Mouse (Mus musculus) layer of hippocampus, adult 6 months (tissue): Measurements from ENCODE around the gene Lsm6. TPM values are rescaled to one million over a fixed set of nuclear protein-coding genes. Genes with fewer than 3 reads are reported as not detected.

ENCODE experiments used
- long read RNA-seq, 2 experiments: library from polyadenylated mRNA; unstranded; transcript quantifications; one replicate each; pipeline ENCODE4 v2.0.0; 2019 to 2020
- polyA plus RNA-seq: library from polyadenylated mRNA; unstranded; fragments of <200 nt; fragmentation: Nextera tagmentation; gene quantifications from 2 replicates; pipeline ENCODE4 v1.2.3, GENCODE M21; 2021

Gene Lsm6
- polyA plus RNA-seq, result 220 and 228 TPM in 2 replicates
- long read RNA-seq, experiment 1, transcript Lsm6-203 (5 exons, 3,792 nt), result major isoform, 110 of 172 reads
- long read RNA-seq, experiment 1, transcript Lsm6-201 (4 exons, 2,107 nt), result minor isoform, 50 of 172 reads
- long read RNA-seq, experiment 1, partial matches to known transcripts, result 2 of 172 reads
- long read RNA-seq, experiment 1, other reads (novel, unspliced or antisense), result 9 of 172 reads
- long read RNA-seq, experiment 2, transcript Lsm6-201 (4 exons, 2,107 nt), result minor isoform, 108 of 297 reads
- long read RNA-seq, experiment 2, transcript Lsm6-203 (5 exons, 3,792 nt), result major isoform, 168 of 297 reads
- long read RNA-seq, experiment 2, partial matches to known transcripts, result 5 of 297 reads
- long read RNA-seq, experiment 2, other reads (novel, unspliced or antisense), result 15 of 297 reads

DNA sequence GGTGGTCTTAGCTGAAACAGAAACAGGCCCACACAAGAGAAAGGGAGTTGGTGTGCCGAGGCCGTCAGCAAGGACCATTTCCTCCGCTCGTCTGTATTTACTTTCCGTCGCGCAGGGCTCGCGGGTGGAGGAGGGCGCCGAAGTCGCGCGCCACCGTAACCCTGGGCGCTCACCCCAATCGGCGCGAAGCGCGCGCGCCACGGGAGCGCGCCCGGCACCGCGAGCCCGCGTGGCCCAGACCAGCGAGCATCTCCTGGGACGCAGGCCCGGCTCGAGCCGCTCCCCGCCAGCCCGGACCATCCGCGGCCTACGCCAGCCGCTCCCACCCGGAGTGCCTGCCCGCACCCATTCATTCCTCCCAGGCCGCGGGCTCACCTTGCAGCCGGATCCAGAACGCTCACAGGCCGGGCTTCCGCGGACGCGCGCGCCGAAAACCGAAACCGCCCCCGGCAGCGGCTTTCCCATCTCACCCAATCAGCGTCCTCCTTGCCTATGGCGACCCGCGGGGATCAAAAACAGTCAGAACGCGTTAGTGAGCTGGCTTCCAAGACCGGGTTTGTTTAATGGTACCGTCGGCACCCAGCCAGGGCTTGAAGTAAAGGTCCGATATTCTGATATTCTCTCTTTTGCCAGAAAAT, at the start of gene Lsm6:
Gene Lsm6, minus strand, starts transcription at position 468 of the 638 bp plus-strand sequence.

Other genes starting within 250 kb of the Lsm6 start
- 2.6 and 3.1 TPM in 2 replicates for gene Zfp827, start 207.3 kb upstream of the Lsm6 start, polyA plus RNA-seq